Mouse (Mus musculus) midbrain, embryonic 10.5 days (tissue): Measurements from ENCODE around the gene Xkrx. TPM values are rescaled to one million over a fixed set of nuclear protein-coding genes. Genes with fewer than 3 reads are reported as not detected.

Source experiments
- DNase-seq: peaks from one replicate; pipeline ENCODE4 v3.0.0-alpha.2; 2017; ENCODE audit warnings: low spot score
- H3K27ac ChIP-seq: fragments of 300-500 bp; sonication (generic); replicated peaks from 2 replicates; pipeline ENCODE4 v1.5.1; 2016; ENCODE audit warnings: mild to moderate bottlenecking
- H3K27me3 ChIP-seq: fragments of 300-500 bp; sonication (generic); 2 replicates; pipeline ENCODE4 v1.6.1; 2016; ENCODE audit warnings: low read depth, mild to moderate bottlenecking; ENCODE audit not compliant: poor library complexity, severe bottlenecking
- H3K36me3 ChIP-seq: fragments of 300-500 bp; sonication (generic); 2 replicates; pipeline ENCODE4 v1.6.1; 2016; ENCODE audit warnings: mild to moderate bottlenecking, moderate library complexity
- H3K4me1 ChIP-seq: fragments of 300-500 bp; sonication (generic); 2 replicates; pipeline ENCODE4 v1.6.1; 2016
- H3K4me3 ChIP-seq: fragments of 300-500 bp; sonication (generic); 2 replicates; pipeline ENCODE4 v1.5.1; 2016; ENCODE audit warnings: mild to moderate bottlenecking, moderate library complexity
- H3K9me3 ChIP-seq: fragments of 300-500 bp; sonication (generic); replicated peaks from 2 replicates; pipeline ENCODE4 v1.6.1; 2016; ENCODE audit warnings: mild to moderate bottlenecking
- WGBS: fragments of 180-500 bp; shearing (Covaris S2); methylation state at CpG from one replicate; pipeline ENCODE4 v1.1.7; 2016; 5-methylcytosine and 5-hydroxymethylcytosine counted together
- polyA plus RNA-seq: library from polyadenylated mRNA; unstranded; fragments of >200 nt; fragmentation: Nextera tagmentation; extraction: Ambion mirVana; gene quantifications from 2 replicates; pipeline ENCODE4 v1.2.1, GENCODE M21; 2016

Xkrx gene
- polyA plus RNA-seq, 1 experiment from 2014 or later: 0.05 TPM

GRCm38 (mm10) chrX:134133821-134134220 lies 28.1 kb downstream of the Xkrx start:
- Histone ChIP-seq H3K4me1 (no peaks in the 10 kb centered on the region), H3K4me3 (no peak overlapping the region), H3K27ac (no peak overlapping the region), H3K27me3 (peaks cover 80% of the 10 kb centered on the region), H3K9me3 (no peaks in the 10 kb centered on the region), H3K36me3 (no peaks in the 10 kb centered on the region)
- no peak for DNase-seq
- 58% methylated on average over 3 of the region's 3 CpGs for WGBS

- Histone ChIP-seq H3K27ac (no peak overlapping the region), H3K27me3 (peaks cover 79% of the 10 kb centered on the region), H3K4me1 (no peaks in the 10 kb centered on the region), H3K9me3 (no peaks in the 10 kb centered on the region), H3K4me3 (no peak overlapping the region), H3K36me3 (no peaks in the 10 kb centered on the region)
- DNase-seq: no peak
- WGBS: 28% methylated on average over 5 of the region's 5 CpGs
Observed at GRCm38 (mm10) chrX:134132295-134132694, 29.6 kb downstream of the Xkrx start.

DNA sequence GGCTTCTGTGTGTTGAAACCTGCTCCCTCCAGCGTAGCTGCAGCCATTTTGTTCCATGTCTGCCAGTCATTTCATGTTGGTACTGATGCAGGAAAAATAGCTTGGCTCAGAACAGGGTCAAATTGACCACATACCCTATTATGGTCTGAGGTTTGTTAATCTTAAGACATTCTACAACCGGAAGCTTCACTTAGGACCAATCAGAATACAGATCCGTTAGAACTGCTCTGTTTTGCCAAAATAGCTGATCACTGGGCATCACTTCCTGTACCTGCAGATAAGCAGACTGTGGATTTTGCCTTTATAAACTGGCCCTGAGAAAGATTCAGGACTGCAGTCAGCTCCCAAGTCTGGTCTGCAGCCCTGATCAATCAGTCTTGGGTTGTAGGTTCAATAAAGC lies 33.3 kb downstream of the Xkrx start:
- H3K4me3 ChIP-seq: no peak overlapping the region
- no peaks in the 10 kb centered on the region for H3K4me1 ChIP-seq
- WGBS: 91% methylated on average over 3 of the region's 3 CpGs
- H3K9me3 ChIP-seq: no peaks in the 10 kb centered on the region
- peaks cover 90% of the 10 kb centered on the region for H3K27me3 ChIP-seq
- no peaks in the 10 kb centered on the region for H3K36me3 ChIP-seq
- no peak overlapping the region for H3K27ac ChIP-seq
- DNase-seq: no peak

- 75% methylated on average over 3 of the region's 3 CpGs for WGBS
- no peak for DNase-seq
- no peak overlapping the region for H3K4me3 ChIP-seq
- peaks cover 75% of the 10 kb centered on the region for H3K27me3 ChIP-seq
- no peaks in the 10 kb centered on the region for H3K4me1 ChIP-seq
- H3K9me3 ChIP-seq: no peaks in the 10 kb centered on the region
- H3K27ac ChIP-seq: no peak overlapping the region
- no peaks in the 10 kb centered on the region for H3K36me3 ChIP-seq
Observed at GRCm38 (mm10) chrX:134116417-134116816, 45.5 kb downstream of the Xkrx start.

- Histone ChIP-seq H3K27me3 (peaks cover 80% of the 10 kb centered on the region), H3K27ac (no peak overlapping the region), H3K36me3 (no peaks in the 10 kb centered on the region), H3K4me3 (no peak overlapping the region), H3K4me1 (no peaks in the 10 kb centered on the region), H3K9me3 (no peaks in the 10 kb centered on the region)
- no peak for DNase-seq
- 88% methylated on average over 3 of the region's 3 CpGs for WGBS
Observed at GRCm38 (mm10) chrX:134111767-134112166, 50.1 kb downstream of the Xkrx start.

GRCm38 (mm10) chrX:134102641-134103040 lies 59.2 kb downstream of the Xkrx start:
- no peak for DNase-seq
- Histone ChIP-seq H3K4me3 (no peak overlapping the region), H3K4me1 (no peaks in the 10 kb centered on the region), H3K36me3 (no peaks in the 10 kb centered on the region), H3K27me3 (peaks cover 43% of the 10 kb centered on the region), H3K9me3 (no peaks in the 10 kb centered on the region), H3K27ac (no peak overlapping the region)
- WGBS: 72% methylated on average over 2 of the region's 2 CpGs

Other genes with a start within 250 kb of the Xkrx start
- gene Sytl4, start 180.3 kb downstream of the Xkrx start, polyA plus RNA-seq: 0.86 and 1.3 TPM in 2 replicates
- gene Cstf2, start 102.9 kb downstream of the Xkrx start, polyA plus RNA-seq: 63.6 and 67.9 TPM in 2 replicates
- gene Arl13a, start 25.4 kb upstream of the Xkrx start, polyA plus RNA-seq: not detected in 2 replicates
- not detected in 2 replicates for gene Nox1, start 59.9 kb upstream of the Xkrx start, polyA plus RNA-seq
- 7.6 and 8.4 TPM in 2 replicates for gene Trmt2b, start 114.9 kb upstream of the Xkrx start, polyA plus RNA-seq
- gene Tmem35a, start 133.1 kb upstream of the Xkrx start, polyA plus RNA-seq: 10.7 and 18.4 TPM in 2 replicates
- gene Cenpi, start 146.0 kb upstream of the Xkrx start, polyA plus RNA-seq: 29.8 and 31.3 TPM in 2 replicates
- 4.6 and 7.9 TPM in 2 replicates for gene Drp2, start 242.5 kb upstream of the Xkrx start, polyA plus RNA-seq